35 mouse cellular contexts compared by ENCODE assay signal in the genomic region with DNA sequence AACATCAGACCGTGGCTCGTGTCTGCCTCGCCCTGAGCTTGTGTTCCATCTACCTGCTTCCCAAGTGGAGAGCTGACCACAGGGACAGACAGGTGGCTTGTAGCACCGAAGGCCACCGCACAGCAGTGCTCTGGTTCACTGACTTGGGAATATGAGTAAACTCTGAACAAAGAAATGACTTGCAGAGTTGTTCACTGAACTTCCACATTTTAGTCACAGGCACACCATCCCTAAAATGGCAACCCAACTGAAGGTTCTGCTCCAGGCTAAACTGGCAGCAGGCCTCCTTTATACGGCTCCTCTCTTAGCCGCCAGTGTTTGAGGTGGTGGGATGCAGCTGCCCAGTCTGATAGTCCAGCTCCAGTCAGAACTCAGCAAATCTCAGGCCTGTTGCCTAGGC.
DNase-seq lines count a peak whose midpoint lies in the region; ATAC-seq and TF ChIP-seq lines count a peak whose summit lies in the region.
"Had no signal": no experiment of that assay in that cellular context is flagged by ENCODE, and none has a peak within 500 bp of the region (broad histone marks: within the 10 kb centered on the region; RNA-seq: fewer than 3 reads in every experiment).

No protein-coding gene starts in this region.

- TF ChIP-seq CTCF in C2C12 (IDR thresholded peaks at IDR 0.05; ENCODE audit: control insufficient read depth, insufficient read depth, insufficient read length): no peak
- TF ChIP-seq CTCF in bone marrow macrophage, adult 2 months (IDR thresholded peaks at IDR 0.05; ENCODE audit: low read depth, low read length): no peak
- no peak for TF ChIP-seq CTCF in olfactory bulb, adult 2 months (IDR thresholded peaks at IDR 0.05; ENCODE audit: insufficient read depth, low read depth, low read length)

- peaks cover 51% of the 10 kb centered on the region for H3K79me3 ChIP-seq in C2C12 (ENCODE audit: low read depth)

- H3K27me3 ChIP-seq in hindbrain, embryonic 10.5 days (ENCODE audit: insufficient read depth, poor library complexity, severe bottlenecking): peaks cover 31% of the 10 kb centered on the region
- H3K27me3 ChIP-seq in hindbrain, embryonic 14.5 days (ENCODE audit: control insufficient read depth, insufficient read depth, low read length): no peaks in the 10 kb centered on the region; the same call in 1 of the 2 replicates
- H3K27me3 ChIP-seq in C2C12 (ENCODE audit: control insufficient read depth, insufficient read depth, insufficient read length): no peaks in the 10 kb centered on the region
- H3K27me3 ChIP-seq: Patski had no signal

- H3K9ac ChIP-seq in hindbrain, embryonic 14.5 days: no peak overlapping the region
- H3K9ac ChIP-seq: embryonic facial prominence, embryonic 12.5 days; heart, embryonic 12.5 days; liver, embryonic 14.5 days; midbrain, embryonic 12.5 days; neural tube, embryonic 12.5 days had no signal

- no peak overlapping the region for H3K4me3 ChIP-seq in hindbrain, embryonic 10.5 days
- H3K4me3 ChIP-seq in hindbrain, embryonic 14.5 days (replicated peaks; ENCODE audit: low read length): no peak overlapping the region
- no peak overlapping the region for H3K4me3 ChIP-seq in C2C12 (ENCODE audit: insufficient read depth, poor library complexity, severe bottlenecking)
- H3K4me3 ChIP-seq in bone marrow macrophage, adult 2 months (ENCODE audit: insufficient read depth, low read length): no peak overlapping the region
- no peak overlapping the region for H3K4me3 ChIP-seq in olfactory bulb, adult 2 months (ENCODE audit: insufficient read depth, low read depth, low read length)
- H3K4me3 ChIP-seq: embryonic facial prominence, embryonic 12.5 days; erythroblast, embryonic 14.5 days; gastrocnemius, adult 2 months; heart, embryonic 12.5 days; midbrain, embryonic 12.5 days; myocyte; neural tube, embryonic 12.5 days had no signal

- H3K4me2 ChIP-seq in hindbrain, embryonic 14.5 days (replicated peaks): no peak overlapping the region
- H3K4me2 ChIP-seq: embryonic facial prominence, embryonic 12.5 days; heart, embryonic 12.5 days; midbrain, embryonic 12.5 days; neural tube, embryonic 12.5 days had no signal

- no peak for TF ChIP-seq POLR2A in bone marrow macrophage, adult 2 months (IDR thresholded peaks at IDR 0.05; ENCODE audit: borderline replicate concordance, low read depth, low read length)
- TF ChIP-seq POLR2A in olfactory bulb, adult 2 months (IDR thresholded peaks at IDR 0.05; ENCODE audit: insufficient read depth, low read depth, low read length): no peak

- ATAC-seq in hindbrain, embryonic 14.5 days (ENCODE audit: low FRiP score): no peak
- ATAC-seq: forebrain, embryonic 16.5 days; hindbrain, embryonic 16.5 days; Patski had no signal

- 0 out of 2 replicates have a peak overlapping the region, but pooled peaks have one; percentile 42 for H3K27ac ChIP-seq in hindbrain, embryonic 10.5 days
- H3K27ac ChIP-seq in hindbrain, embryonic 14.5 days: no peak overlapping the region
- peak overlapping the region; percentile 98 for H3K27ac ChIP-seq in bone marrow macrophage, adult 2 months (ENCODE audit: insufficient read depth, low read depth, low read length)
- peak overlapping the region; percentile 83 for H3K27ac ChIP-seq in olfactory bulb, adult 2 months (ENCODE audit: insufficient read depth, low read depth, low read length)
- H3K27ac ChIP-seq: embryonic facial prominence, embryonic 12.5 days; gastrocnemius, adult 2 months; liver, embryonic 14.5 days; midbrain, embryonic 12.5 days; neural tube, embryonic 12.5 days; stomach, postnatal 0 days had no signal

- DNase-seq in hindbrain, embryonic 10.5 days (ENCODE audit: low spot score): no peak
- DNase-seq in hindbrain, embryonic 14.5 days (ENCODE audit: low spot score): no peak
- no peak for DNase-seq in adrenal gland, adult 18-20 months (ENCODE audit: low spot score in 2 of 2)
- no peak for DNase-seq in embryo, embryonic 10 days (ENCODE audit: low spot score)
- DNase-seq: adrenal gland, postnatal 25 days; B cell, adult 2 months; cerebellum, adult 8-10 months; embryo, embryonic 11 days; gastrocnemius, adult 2 months; gastrocnemius, postnatal 36 days; heart, adult 18-20 months; kidney, adult 18-20 months; kidney, postnatal 36 days; layer of hippocampus, postnatal 36 days; liver; lung, adult 2 months; lung, postnatal 10 days; right cerebral cortex, postnatal 4 days; thymus, adult 18-20 months; thymus, postnatal 25 days had no signal

- peak overlapping the region; percentile 13 for H3ac ChIP-seq in C2C12 (ENCODE audit: control insufficient read depth, insufficient read length, low read depth)

- H3K36me3 ChIP-seq in hindbrain, embryonic 10.5 days: no peaks in the 10 kb centered on the region
- H3K36me3 ChIP-seq in hindbrain, embryonic 14.5 days (replicated peaks; ENCODE audit: control insufficient read depth, insufficient read depth): no peaks in the 10 kb centered on the region
- H3K36me3 ChIP-seq in C2C12 (ENCODE audit: control insufficient read depth, insufficient read depth): peaks cover 5% of the 10 kb centered on the region
- H3K36me3 ChIP-seq: embryonic facial prominence, embryonic 12.5 days; G1E; heart, embryonic 12.5 days; midbrain, embryonic 12.5 days; neural tube, embryonic 12.5 days had no signal

- 89% methylated on average over 7 of the region's 7 CpGs for WGBS in hindbrain, embryonic 10.5 days
- 83% methylated on average over 7 of the region's 7 CpGs for WGBS in hindbrain, embryonic 14.5 days
- WGBS in olfactory bulb, adult 2 months: 80% methylated on average over 7 of the region's 7 CpGs

- peaks cover 85% of the 10 kb centered on the region for H3K79me2 ChIP-seq in C2C12 (ENCODE audit: control insufficient read depth, insufficient read depth)

- H3K9me3 ChIP-seq in hindbrain, embryonic 10.5 days: no peaks in the 10 kb centered on the region
- no peaks in the 10 kb centered on the region for H3K9me3 ChIP-seq in hindbrain, embryonic 14.5 days (ENCODE audit: control insufficient read depth, low read length)
- H3K9me3 ChIP-seq: embryonic facial prominence, embryonic 12.5 days; heart, embryonic 12.5 days; midbrain, embryonic 12.5 days; neural tube, embryonic 12.5 days had no signal

- H3K4me1 ChIP-seq in hindbrain, embryonic 10.5 days (replicated peaks): peaks cover 49% of the 10 kb centered on the region
- H3K4me1 ChIP-seq in hindbrain, embryonic 14.5 days (replicated peaks; ENCODE audit: control insufficient read depth, insufficient read depth, low read length): peaks cover 40% of the 10 kb centered on the region
- peaks cover 72% of the 10 kb centered on the region for H3K4me1 ChIP-seq in bone marrow macrophage, adult 2 months (ENCODE audit: control insufficient read depth, insufficient read depth, low read length)
- peaks cover 69% of the 10 kb centered on the region for H3K4me1 ChIP-seq in olfactory bulb, adult 2 months (ENCODE audit: control insufficient read depth, insufficient read depth, low read length)

TF ChIP-seq in C2C12, 6 proteins besides CTCF, POLR2A, EP300 and RAD21:
- TF ChIP-seq USF1 (IDR thresholded peaks at IDR 0.05; ENCODE audit: low read depth): no peak
- no peak for TF ChIP-seq FOSL1 (IDR thresholded peaks at IDR 0.05; ENCODE audit: insufficient read depth, low read length, poor library complexity, severe bottlenecking)
- no peak for TF ChIP-seq MAX (IDR thresholded peaks at IDR 0.05)
- no peak for TF ChIP-seq CEBPB (IDR thresholded peaks at IDR 0.05; ENCODE audit: low read depth)
- no peak for TF ChIP-seq MYOD1 (IDR thresholded peaks at IDR 0.05; ENCODE audit: control insufficient read depth, insufficient read length, low read depth)
- TF ChIP-seq MYOG (IDR thresholded peaks at IDR 0.05; ENCODE audit: control insufficient read depth, extremely low read depth, insufficient read length): no peak
